Comparison of ENCODE assay signal across 29 mouse cellular contexts in the genomic region with DNA sequence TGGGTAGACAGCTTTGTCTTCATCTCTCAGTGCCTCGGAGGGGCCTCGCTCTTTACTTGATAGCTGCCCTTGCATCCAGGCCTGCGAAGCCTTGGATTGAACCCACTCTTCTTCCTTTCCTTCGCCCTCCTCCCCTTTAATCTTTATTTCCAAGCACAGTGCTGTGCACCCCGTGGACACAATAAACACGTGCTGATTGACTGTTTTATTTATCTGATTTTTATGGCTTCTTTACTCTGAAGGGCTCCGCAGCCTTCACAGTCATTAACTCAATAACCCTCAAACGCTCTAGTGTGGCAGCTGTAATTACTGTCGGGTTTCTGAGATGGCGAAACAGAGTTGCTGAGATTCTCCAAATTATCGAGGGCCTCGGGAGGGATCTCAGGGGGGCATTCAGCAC.
DNase-seq lines count a peak whose midpoint lies in the region; ATAC-seq and TF ChIP-seq lines count a peak whose summit lies in the region.
"Had no signal": no experiment of that assay in that cellular context is flagged by ENCODE, and none has a peak within 500 bp of the region (broad histone marks: within the 10 kb centered on the region; RNA-seq: fewer than 3 reads in every experiment).

No protein-coding gene starts in this region.

- no peaks in the 10 kb centered on the region for H3K36me3 ChIP-seq in forebrain, embryonic 10.5 days (replicated peaks)
- no peaks in the 10 kb centered on the region for H3K36me3 ChIP-seq in forebrain, embryonic 16.5 days (ENCODE audit: control insufficient read depth, insufficient read depth)
- H3K36me3 ChIP-seq in forebrain, embryonic 13.5 days (ENCODE audit: poor library complexity, severe bottlenecking), result no peaks in the 10 kb centered on the region
- no peaks in the 10 kb centered on the region for H3K36me3 ChIP-seq in neural tube, embryonic 12.5 days
- H3K36me3 ChIP-seq: embryonic facial prominence, embryonic 12.5 days; hindbrain, embryonic 10.5 days; hindbrain, embryonic 15.5 days; limb, embryonic 15.5 days; liver, embryonic 13.5 days had no signal

- WGBS in forebrain, embryonic 10.5 days, result 40% methylated on average over 12 of the region's 12 CpGs
- WGBS in forebrain, embryonic 16.5 days, result 8% methylated on average over 12 of the region's 12 CpGs
- 8% methylated on average over 12 of the region's 12 CpGs for WGBS in forebrain, embryonic 13.5 days
- 9% methylated on average over 12 of the region's 12 CpGs for WGBS in neural tube, embryonic 12.5 days

- no peak overlapping the region for H3K4me3 ChIP-seq in forebrain, embryonic 10.5 days
- no peak overlapping the region for H3K4me3 ChIP-seq in forebrain, embryonic 16.5 days (replicated peaks; ENCODE audit: low read length)
- H3K4me3 ChIP-seq in forebrain, embryonic 13.5 days, result no peak overlapping the region
- no peak overlapping the region for H3K4me3 ChIP-seq in neural tube, embryonic 12.5 days
- H3K4me3 ChIP-seq: embryonic facial prominence, embryonic 12.5 days; hindbrain, embryonic 10.5 days; hindbrain, embryonic 15.5 days; layer of hippocampus, adult 2 months; limb, embryonic 15.5 days; liver, embryonic 13.5 days had no signal

- H3K27ac ChIP-seq in forebrain, embryonic 10.5 days, result no peak overlapping the region
- H3K27ac ChIP-seq in forebrain, embryonic 16.5 days (ENCODE audit: low read length), result no peak overlapping the region
- no peak overlapping the region for H3K27ac ChIP-seq in forebrain, embryonic 13.5 days
- no peak overlapping the region for H3K27ac ChIP-seq in neural tube, embryonic 12.5 days
- H3K27ac ChIP-seq: embryonic facial prominence, embryonic 12.5 days; hindbrain, embryonic 10.5 days; hindbrain, embryonic 15.5 days; layer of hippocampus, adult 2 months; limb, embryonic 15.5 days; liver, embryonic 13.5 days; macrophage; stomach, postnatal 0 days had no signal

- H3K4me1 ChIP-seq in forebrain, embryonic 10.5 days, result peaks cover 26% of the 10 kb centered on the region
- H3K4me1 ChIP-seq in forebrain, embryonic 16.5 days (replicated peaks; ENCODE audit: control insufficient read depth, insufficient read depth, low read length), result peaks cover 4% of the 10 kb centered on the region; the same call in 1 of the 2 replicates
- H3K4me1 ChIP-seq in forebrain, embryonic 13.5 days, result peaks cover 14% of the 10 kb centered on the region
- H3K4me1 ChIP-seq in neural tube, embryonic 12.5 days, result peaks cover 11% of the 10 kb centered on the region; the same call in 1 of the 2 replicates
- H3K4me1 ChIP-seq: embryonic facial prominence, embryonic 12.5 days; limb, embryonic 15.5 days; liver, embryonic 13.5 days had no signal

- H3K9ac ChIP-seq in forebrain, embryonic 16.5 days (replicated peaks; ENCODE audit: low read depth, low read length), result no peak overlapping the region
- no peak overlapping the region for H3K9ac ChIP-seq in forebrain, embryonic 13.5 days
- H3K9ac ChIP-seq in neural tube, embryonic 12.5 days, result no peak overlapping the region
- H3K9ac ChIP-seq: embryonic facial prominence, embryonic 12.5 days; hindbrain, embryonic 15.5 days; limb, embryonic 15.5 days; liver, embryonic 13.5 days had no signal

- no peak overlapping the region for H3K4me2 ChIP-seq in forebrain, embryonic 16.5 days (ENCODE audit: low read length)
- H3K4me2 ChIP-seq in forebrain, embryonic 13.5 days, result no peak overlapping the region
- peak overlapping the region; percentile 18; the same call in 1 of the 2 replicates for H3K4me2 ChIP-seq in neural tube, embryonic 12.5 days (replicated peaks)
- H3K4me2 ChIP-seq: embryonic facial prominence, embryonic 12.5 days; hindbrain, embryonic 15.5 days; limb, embryonic 15.5 days; liver, embryonic 13.5 days had no signal

- ATAC-seq in forebrain, embryonic 16.5 days, result no peak
- peak; percentile 16; the same call in 1 of the 2 replicates for ATAC-seq in forebrain, embryonic 13.5 days
- ATAC-seq in neural tube, embryonic 12.5 days (ENCODE audit: low FRiP score, low read depth), result peak; percentile 48
- ATAC-seq: lung, postnatal 0 days; Patski had no signal

- DNase-seq in forebrain, embryonic 10.5 days (ENCODE audit: extremely low spot score, low spot score), result peak; percentile 24
- peak; percentile 47 for DNase-seq in brain, embryonic 14.5 days (ENCODE audit: low read depth)
- DNase-seq in urinary bladder, adult 2 months (ENCODE audit: low spot score), result no peak
- DNase-seq in kidney, adult 9 months, result no peak
- no peak for DNase-seq in yolk sac, embryonic 10.5 days (ENCODE audit: low spot score)
- DNase-seq: adrenal gland, postnatal 14 days; cerebellum, adult 11-12 months; cerebellum, adult 9-11 months; heart, postnatal 14 days; kidney, adult 18-20 months; kidney, postnatal 36 days; liver, embryonic 13.5 days; lung, adult 18-20 months; midbrain, embryonic 14.5 days; right cerebral cortex, adult 18-20 months; thymus, adult 18-20 months; thymus, postnatal 25 days had no signal

- no peak for TF ChIP-seq POLR2A in brain, embryonic 14.5 days (IDR thresholded peaks at IDR 0.05; ENCODE audit: borderline replicate concordance, extremely low read depth, insufficient read depth, insufficient read length, poor library complexity, severe bottlenecking)

- H3K9me3 ChIP-seq in forebrain, embryonic 10.5 days, result peaks cover 3% of the 10 kb centered on the region; the same call in 1 of the 2 replicates
- H3K9me3 ChIP-seq in forebrain, embryonic 16.5 days (ENCODE audit: control insufficient read depth, low read length), result no peaks in the 10 kb centered on the region
- H3K9me3 ChIP-seq in forebrain, embryonic 13.5 days (replicated peaks), result peaks cover 3% of the 10 kb centered on the region; the same call in 1 of the 2 replicates
- no peaks in the 10 kb centered on the region for H3K9me3 ChIP-seq in neural tube, embryonic 12.5 days
- H3K9me3 ChIP-seq: embryonic facial prominence, embryonic 12.5 days; hindbrain, embryonic 15.5 days; limb, embryonic 15.5 days; liver, embryonic 13.5 days had no signal

- H3K27me3 ChIP-seq in forebrain, embryonic 10.5 days (ENCODE audit: poor library complexity, severe bottlenecking), result peaks cover 5% of the 10 kb centered on the region; the same call in 1 of the 2 replicates
- no peaks in the 10 kb centered on the region for H3K27me3 ChIP-seq in forebrain, embryonic 16.5 days (replicated peaks; ENCODE audit: control insufficient read depth, insufficient read depth, low read length)
- H3K27me3 ChIP-seq in forebrain, embryonic 13.5 days, result peaks cover 15% of the 10 kb centered on the region
- H3K27me3 ChIP-seq in neural tube, embryonic 12.5 days (replicated peaks), result no peaks in the 10 kb centered on the region
- H3K27me3 ChIP-seq: embryonic facial prominence, embryonic 12.5 days; hindbrain, embryonic 15.5 days; liver, embryonic 13.5 days had no signal

- TF ChIP-seq CTCF in brain, embryonic 14.5 days (IDR thresholded peaks at IDR 0.05; ENCODE audit: borderline replicate concordance, extremely low read depth, insufficient read depth, insufficient read length), result no peak

Comparison
In these comparisons a context has a peak if more than half of its experiments do, and no peak if none do; other contexts are left out.
1. DNase-seq: peak in forebrain, embryonic 10.5 days (single experiment) and brain, embryonic 14.5 days (single experiment); none in urinary bladder, adult 2 months (single experiment), kidney, adult 9 months (single experiment) and yolk sac, embryonic 10.5 days (single experiment).